Mouse (Mus musculus) heart, adult 8-10 months (tissue): ENCODE data around the gene Ubxn1. TPM values are rescaled to one million over a fixed set of nuclear protein-coding genes. Genes with fewer than 3 reads are reported as not detected.
"Not testable (repeated sequence)": the region's sequence is repeated elsewhere in the genome, so short reads cannot be mapped to it uniquely, and the experiment has no call there.

Experiments
- DNase-seq: peaks from one replicate; pipeline ENCODE4 v3.0.0; 2022; ENCODE audit warnings: low spot score
- total RNA-seq, 4 experiments: library from RNA; stranded (reverse); gene quantifications; 2 replicates each; pipeline ENCODE4 v1.2.4; 2022

Ubxn1 gene
- 100 to 1,000 TPM; 122 to 127 (median 125) TPM for total RNA-seq

DNA sequence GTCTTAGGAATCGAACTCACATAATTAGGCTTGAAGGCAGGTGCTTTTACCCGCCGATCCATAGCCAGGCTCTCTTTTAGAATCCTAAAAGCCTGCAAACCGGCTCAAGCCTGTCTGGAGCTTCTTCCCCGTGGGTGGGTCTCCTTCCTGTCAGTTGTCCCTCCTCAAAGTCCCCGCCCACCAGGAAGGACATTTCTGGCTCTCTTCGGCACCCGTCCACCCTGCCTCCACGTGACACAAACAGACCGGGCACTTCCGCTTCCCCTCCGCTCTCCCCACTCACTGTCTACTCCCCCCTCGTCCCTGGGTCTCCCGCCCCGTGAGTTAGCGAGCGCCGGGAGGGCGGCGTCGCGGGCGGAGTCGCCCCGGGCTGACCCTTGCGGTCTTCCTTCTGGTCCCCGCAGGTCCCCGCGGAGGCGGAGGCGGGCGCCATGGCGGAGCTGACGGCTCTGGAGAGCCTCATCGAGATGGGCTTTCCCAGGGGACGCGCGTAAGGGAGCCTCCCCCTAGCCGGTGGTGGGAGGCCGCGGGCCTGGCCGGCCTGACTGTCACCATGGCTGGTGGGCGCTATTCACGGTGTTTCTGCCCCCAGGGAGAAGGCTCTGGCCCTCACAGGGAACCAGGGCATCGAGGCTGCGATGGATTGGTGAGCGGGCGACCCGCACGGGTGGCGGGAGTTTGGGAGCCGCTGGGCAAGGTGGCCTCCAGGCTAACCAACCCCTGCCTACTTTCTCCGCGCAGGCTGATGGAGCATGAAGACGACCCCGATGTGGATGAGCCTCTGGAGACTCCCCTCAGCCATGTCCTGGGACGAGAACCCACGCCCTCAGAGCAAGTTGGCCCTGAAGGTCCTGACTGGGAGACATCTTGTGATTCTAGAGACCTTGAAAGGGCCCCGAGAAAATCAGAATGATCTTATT is at the start of gene Ubxn1:
Ubxn1 (plus strand) TSS at position 230 of the 920 bp plus-strand sequence.
- DNase-seq, result peak; percentile 99

DNA sequence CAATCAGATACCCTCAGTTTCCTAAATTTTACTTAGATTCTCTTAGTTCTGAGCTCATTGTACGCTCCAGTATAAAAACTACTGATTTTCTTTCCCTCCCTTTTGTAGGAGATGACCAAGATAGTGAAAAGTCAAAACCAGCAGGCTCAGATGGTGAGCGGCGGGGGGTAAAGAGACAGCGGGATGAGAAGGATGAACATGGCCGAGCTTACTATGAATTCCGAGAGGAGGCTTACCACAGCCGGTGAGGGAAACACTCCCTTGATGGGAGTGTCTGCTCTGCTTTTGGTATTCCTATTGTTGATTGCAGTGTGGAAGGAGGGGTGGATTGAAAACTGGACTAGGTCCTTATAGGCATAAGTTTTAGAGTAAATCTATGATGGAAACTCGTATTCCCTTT is 48.6 kb upstream of the Ubxn1 start:
- no peak for DNase-seq

DNA sequence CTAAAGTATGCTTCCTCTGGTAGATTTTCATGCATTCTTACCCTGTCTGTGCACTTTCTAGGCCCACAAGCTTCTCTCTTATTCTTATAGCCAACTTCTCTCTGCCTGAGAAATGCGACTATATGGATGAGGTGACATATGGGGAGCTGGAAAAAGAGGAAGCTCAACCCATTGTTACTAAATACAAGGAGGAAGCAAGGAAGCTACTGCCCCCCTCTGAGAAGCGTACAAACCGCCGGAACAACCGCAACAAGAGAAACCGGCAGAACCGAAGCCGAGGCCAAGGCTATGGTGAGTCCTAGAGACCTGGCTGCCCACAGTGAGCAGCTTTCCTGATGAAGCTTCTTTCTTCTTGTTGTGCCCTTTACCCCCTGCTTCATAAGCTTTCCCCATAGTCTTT is 41.6 kb upstream of the Ubxn1 start, which contains the start of gene AC129217.1:
AC129217.1 (plus strand) TSS at position 114 of the 400 bp plus-strand sequence.
- DNase-seq, result no peak

DNA sequence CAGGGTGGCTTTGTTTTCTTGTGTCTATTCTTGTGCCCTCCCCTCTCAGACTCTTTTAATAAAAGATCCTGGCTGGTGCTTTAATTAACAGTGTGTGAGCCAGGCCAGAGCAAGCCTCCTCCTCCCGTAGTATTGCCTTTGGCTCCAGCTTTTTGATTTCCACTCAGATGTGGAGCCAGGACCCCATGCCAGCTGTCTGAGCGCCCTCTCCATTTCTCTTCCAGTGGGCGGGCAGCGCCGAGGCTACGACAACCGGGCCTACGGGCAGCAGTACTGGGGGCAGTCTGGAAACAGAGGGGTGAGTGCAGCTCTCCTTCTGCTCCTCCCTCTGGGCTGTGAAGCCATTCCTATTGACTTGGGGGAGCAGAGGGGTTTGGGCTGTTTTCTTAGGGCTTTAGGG is 40.6 kb upstream of the Ubxn1 start:
- no peak for DNase-seq

DNA sequence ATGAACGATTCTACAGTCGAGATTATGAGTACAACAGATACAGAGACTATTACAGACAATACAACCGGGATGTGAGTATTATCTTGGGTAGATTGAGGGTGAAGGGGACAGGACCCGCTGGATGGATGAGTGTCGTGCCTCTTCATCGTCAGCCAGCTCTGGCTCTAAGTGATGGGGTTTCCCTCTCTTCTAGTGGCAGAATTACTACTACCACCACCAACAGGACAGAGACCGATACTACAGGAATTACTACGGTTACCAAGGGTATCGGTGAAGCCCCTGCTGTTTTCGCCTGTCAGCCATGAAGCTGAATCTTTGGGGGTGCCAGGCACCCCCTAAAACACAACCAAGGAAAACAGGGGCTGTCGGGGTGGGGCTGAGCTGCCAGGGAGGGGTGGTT is 40.0 kb upstream of the Ubxn1 start:
- no peak for DNase-seq

DNA sequence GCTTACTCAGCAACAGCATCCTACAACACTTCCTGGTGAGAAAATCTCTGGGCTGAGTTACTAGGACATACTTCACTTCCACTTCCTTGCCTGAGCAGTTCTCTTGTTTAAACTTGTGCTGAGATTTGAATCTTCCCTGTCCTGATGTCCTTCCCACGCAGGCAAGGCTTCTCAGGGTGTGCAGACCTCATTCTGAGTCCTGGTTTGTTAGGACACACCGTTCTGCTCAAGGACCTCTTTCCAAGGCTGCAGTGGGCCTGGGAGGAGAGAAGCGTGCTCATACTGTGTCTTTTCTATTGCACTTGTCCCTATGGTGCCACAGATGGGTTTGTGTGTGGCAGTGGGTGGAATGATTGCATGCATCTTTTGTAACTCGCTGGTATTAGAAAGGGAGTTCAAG is 38.3 kb upstream of the Ubxn1 start:
- DNase-seq, result no peak

DNA sequence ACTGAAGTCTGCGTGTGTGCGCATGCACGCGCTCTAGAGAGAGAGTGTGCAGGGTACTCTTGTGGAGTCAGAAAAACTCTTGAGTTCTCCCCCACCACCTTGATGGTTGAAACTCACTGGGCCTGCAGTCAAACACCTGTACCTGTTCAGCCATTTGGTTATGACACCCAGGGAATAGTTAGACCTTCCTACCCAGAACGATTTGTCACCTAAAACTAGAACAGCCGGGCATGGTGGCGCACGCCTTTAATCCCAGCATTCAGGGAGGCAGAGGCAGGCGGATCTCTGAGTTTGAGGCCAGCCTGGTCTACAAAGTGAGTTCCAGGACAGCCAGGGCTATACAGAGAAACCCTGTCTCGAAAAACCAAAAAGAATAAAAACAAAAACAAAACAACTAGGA is 35.0 kb upstream of the Ubxn1 start:
- DNase-seq, result not testable (repeated sequence)

DNA sequence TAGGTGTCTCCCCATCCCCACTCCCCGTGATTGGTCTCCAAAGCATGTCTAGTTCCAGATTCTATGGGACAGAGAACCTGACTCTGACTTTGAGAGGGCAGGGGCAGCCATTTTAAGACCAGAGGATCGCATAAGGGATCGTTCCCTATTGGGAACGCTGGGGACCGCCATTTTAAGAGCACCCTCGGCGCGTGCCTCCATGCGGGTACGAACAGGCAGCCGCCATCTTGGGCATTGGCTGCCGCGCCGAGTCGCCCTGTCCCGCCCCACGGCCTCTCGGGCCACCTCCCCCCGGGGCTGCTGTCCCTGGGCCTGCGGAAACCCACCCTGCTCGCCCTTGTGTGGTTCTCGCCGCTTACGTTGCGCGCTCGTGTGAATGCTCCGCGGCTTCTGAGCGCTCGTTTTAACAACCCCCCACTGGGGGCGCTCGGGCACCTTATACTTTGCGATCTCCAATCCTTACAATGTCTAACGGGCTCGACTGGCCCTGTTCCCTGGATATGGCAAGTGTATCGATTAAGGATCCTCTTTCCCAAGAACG is 34.0 kb upstream of the Ubxn1 start, which contains the start of gene Bscl2:
Bscl2 (plus strand) TSS at position 217 of the 541 bp plus-strand sequence.
- DNase-seq, result peak; percentile 79

DNA sequence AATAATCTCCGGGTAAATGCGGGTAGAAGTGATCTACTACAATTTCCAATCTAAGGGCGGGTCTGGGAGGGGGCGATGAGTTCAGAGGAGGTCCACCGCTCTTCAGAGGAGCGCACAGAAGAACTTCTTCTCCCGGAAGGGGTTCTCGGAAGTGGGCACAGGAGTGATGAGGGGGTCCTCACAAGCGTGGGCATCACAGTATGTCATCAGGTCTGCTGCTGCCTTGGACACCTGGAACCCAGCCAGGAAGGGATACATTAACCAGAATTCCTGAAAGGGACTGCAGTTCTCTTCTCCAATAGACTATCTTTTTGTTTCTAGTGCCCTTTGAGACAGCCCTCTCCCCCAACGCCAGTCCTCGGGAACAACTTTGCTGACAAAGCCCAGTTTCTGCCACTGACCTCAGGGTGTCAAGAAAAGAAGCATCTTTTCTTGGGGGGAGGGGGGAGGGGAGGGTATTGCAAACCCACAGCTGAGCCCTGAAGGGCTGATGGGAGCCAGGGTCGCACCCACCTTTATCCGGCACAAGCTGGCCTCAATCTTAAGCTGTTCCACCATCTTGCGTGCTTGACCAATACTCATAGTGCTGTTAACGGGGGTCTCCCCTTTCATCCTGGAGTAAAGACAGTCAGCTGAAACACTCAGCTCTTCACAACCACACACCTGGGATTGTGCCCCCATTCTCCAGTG is 33.1 kb upstream of the Ubxn1 start:
- no peak for DNase-seq

DNA sequence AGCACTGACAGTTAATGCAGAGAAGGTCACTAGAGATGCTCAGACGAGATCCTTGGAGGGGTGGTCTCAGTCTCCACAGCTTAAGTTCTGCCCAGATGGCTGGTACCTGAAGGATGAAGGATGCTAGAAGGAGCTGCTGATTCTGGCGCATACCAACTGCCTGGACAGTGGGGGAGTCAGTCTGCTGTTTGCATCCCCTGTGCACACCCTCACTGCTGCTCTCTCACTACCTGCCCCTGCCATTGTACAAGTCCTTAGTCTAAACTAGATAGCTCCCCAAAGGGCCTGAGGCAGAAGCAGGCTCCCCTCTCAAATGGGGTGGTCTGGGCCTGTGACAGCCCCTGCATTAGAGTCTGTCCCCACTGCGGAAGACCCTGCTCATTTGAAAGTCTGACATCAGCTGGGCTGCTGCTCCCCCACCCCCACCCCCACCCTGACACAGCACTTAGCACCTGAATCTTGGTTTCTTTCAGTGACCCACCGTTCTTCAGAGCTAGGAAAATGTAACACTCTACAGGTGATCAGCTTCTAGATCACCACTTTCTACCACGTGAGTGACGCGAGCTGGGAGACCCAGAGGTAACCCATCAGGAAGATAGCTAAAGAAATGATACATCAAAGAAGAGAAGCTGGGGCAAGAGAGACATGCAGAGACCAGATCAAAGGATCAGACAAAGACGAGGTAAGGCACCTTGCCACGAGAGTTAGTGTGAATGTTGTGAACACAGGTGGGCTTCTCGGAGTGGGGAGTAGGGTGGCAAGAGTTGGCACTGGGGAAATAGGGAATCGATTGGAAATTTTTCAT is 32.0 kb upstream of the Ubxn1 start, which contains the start of gene Gng3:
Gng3 (minus strand) TSS at position 92 of the 805 bp plus-strand sequence.
- DNase-seq, result no peak

DNA sequence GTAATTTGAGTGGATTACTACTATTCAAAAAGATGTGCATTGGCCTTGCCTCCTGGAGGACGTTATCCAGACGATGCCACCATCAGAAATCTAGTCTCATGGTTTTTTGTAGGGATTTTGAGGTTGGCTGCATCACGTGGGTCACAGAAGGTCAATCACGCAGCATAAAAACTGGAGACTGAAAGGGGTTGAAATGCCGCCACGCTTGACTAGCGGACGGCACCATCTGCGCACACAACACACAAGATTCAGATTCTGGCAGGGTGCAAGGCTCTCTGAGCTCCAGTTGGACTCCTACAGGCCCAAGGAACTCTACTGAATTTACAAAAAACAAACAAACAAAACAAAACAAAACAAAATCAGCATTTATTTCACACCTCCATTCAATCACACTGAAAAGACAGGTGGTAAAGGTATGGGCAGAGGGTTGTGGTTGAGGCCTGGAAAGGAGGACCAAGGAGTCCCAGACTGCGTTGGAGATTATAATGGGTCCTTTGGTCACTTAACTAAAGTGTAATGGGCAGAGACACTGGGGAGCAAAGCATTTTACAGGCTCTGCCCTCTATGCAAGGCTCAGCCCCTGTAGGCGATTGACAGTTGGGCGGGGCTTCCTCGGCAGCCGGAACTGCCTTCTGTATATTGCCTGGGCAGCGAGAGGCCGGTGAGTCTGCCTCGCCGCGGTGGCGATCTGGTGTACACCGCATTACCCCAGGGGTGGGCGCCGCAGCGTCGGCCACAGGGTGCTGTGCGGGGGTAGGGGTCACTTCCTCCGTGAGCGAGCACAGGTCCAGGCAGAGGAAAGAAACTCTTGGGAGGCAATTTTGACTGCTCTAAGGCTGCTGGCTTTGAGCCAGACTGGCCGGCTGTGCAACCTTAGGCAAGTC is 31.1 kb upstream of the Ubxn1 start:
- DNase-seq, result peak; percentile 67

DNA sequence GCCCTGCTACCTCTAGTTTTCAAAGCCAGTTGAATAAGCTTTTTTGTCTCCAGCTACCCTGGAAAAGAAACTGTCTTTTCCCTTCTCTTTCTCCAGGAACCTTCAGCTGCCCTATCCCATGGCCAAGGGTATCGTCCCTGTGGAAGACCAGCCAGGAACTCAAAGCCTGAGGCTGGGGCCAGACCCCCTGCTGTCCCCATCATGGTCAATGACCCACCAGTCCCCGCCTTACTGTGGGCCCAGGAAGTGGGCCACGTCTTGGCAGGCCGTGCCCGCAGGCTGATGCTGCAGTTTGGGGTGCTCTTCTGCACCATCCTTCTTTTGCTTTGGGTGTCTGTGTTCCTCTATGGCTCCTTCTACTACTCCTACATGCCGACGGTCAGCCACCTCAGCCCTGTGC is 30.3 kb upstream of the Ubxn1 start:
- DNase-seq, result no peak

DNA sequence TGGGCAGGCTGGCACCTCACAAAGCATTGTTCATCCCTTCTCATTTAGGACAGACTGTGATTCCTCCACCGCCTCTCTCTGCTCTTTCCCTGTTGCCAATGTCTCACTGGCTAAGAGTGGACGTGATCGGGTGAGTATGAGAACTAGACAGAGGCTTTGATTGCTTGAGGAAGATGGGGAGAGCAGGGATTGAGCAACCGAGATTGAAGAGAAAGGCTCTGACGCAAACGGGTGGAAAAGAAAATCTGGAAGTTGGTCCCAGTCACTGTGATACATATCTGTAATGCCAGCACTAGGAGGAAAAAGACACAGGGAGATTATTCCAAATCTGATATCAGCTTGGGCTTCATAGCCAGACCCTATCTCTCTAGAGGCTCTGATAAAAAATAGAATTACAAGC is 28.3 kb upstream of the Ubxn1 start:
- no peak for DNase-seq

DNA sequence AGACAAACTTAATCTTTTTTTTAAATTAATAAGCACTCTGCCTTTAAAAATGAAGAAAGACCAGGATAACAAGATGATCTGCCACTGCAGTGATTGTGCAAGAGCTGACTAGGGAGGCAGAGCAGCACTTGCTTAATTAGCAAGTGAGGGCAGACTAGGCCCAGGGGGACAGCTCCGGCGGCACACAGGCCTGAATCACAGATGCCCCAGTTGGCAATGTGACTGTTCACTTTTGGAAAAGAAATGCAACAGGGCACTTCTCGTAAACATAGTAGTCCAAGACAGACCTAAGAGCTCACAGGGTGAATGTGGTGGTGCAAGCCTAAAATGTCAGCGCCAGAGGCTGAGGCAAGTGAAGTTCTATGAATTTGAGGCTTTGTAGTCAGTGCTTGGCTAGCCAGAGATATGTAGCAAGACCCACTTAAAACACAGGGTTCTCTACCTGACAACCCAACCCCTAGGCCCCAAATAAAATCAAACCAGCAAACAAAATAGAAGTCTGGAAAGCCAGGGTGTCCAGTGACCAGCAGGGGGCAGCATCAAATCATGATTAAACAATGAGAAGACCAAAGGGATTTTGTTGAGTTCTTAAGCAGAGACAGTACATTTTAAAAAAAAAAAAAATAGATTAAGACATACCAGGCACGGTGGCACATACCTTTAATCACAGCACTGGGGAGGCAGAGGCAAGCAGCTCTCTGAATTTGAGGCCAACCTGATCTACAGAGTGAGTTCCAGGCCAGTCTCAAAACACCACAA is 26.7 kb upstream of the Ubxn1 start:
- peak; percentile 81 for DNase-seq

DNA sequence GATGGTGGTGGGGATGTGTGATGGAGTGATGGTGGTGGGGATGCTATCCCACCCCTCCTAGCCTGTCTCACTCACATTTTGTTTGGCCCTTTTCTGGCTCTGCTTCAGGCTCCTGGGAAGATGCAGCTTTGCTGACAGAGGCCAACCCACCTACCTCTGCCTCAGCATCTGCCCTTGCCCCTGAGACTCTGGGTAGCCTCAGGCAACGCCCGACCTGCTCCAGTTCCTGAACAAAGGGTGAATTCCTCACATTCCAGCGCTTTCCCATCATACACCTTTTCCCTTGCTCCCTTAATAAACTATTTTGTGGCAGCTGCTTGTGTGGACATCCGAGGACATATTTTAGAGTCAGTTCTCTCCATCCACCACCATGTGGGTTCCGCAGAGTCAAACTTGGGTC is 22.9 kb upstream of the Ubxn1 start:
- no peak for DNase-seq

DNA sequence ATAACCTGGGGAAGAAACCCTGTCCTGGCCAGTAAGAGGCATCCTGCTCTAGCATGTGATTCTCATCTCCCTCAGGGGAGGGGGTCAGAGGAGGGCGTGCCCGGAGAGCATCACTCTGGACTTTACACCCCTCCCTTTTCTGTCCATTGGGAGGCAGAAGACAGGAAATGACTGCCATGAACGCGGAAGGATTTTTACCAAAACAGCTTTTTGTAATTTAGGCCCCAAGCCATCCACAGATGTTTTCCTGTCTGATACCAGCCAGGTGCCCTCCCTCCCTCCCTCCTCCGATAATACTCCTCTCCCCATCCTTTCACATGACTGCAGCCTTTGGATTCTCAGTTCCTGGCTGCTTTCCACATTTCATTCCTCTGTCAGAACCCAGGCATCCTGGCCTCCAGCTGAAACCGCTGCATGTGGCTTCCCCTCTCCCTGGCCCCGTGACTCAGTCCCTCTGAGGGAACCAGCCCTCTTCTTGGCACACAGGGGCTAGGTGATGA is 20.8 kb upstream of the Ubxn1 start, which contains the start of gene Lrrn4cl:
Lrrn4cl (plus strand) TSS at position 367 of the 500 bp plus-strand sequence.
- peak; percentile 38 for DNase-seq

DNA sequence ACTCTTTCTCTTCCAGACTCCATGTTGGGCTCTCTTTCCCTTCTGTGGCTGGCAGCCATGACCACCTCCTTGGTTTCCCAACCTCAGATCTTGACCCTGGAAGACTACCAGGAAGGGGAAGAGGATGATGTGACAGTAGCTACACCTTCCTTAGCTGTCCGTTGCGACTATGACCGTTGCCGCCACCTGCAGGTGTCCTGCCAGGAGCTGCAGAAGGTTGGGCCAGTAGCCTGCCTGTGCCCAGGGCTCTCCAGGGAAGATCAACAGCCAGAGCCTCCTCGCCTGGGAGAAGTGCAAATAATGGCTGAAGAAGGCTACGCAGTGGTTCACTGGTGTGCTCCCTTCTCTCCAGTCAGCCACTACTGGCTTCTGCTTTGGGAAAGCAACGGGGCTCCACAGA is 19.7 kb upstream of the Ubxn1 start:
- DNase-seq, result no peak

DNA sequence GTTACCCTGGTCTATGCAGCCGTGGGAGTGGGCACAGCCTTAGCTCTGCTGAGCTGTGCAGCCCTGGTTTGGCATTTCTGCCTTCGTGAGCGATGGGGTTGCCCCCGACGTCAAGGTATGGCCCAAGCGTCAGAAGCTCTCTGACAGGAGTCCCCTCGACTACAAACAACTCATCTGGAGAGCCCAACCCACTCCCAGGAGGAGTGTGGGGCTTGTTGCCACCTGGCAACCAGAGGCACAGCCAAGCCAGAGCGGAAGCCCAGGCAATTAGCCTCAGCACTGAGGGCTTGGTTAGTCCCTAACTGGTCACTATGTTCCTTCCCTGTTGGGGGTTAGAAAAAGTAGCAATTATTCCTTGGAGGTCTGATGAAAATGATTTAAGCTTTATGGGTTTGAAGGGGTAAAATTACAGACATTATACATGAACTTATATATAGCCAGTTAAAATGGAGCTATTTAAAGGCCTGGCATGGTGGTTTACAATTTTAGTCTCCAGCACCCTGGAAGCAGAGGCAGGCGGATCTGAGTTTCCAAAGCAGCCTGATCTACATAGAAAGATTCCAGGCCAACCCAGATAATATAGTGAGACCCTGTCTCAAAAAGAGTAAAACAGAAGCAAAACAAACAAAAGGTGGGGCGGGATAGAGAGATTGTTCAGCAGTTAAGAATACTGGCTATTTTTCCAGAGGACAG is 18.9 kb upstream of the Ubxn1 start:
- no peak for DNase-seq

DNA sequence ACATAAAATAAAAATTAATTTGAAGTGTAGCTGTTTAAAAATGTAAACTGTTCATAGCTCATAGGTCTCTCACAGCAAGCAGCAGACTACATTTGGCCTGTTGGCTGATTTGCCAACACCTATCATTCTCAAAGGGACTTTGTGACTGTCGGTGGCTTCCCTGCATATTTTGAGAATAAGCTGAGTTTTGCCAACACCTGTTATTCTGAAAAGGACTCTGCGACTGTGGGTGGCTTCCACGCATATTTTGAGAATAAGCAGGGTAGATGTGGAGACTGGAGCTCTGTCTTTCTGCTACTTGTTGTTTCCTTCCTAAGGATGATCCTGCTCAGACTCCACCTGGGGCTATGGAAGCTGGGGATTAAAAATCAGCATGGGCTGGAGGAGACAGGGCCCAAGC is 18.2 kb upstream of the Ubxn1 start:
- DNase-seq, result no peak
